20 mouse cellular contexts compared by ENCODE assay signal in the genomic region with DNA sequence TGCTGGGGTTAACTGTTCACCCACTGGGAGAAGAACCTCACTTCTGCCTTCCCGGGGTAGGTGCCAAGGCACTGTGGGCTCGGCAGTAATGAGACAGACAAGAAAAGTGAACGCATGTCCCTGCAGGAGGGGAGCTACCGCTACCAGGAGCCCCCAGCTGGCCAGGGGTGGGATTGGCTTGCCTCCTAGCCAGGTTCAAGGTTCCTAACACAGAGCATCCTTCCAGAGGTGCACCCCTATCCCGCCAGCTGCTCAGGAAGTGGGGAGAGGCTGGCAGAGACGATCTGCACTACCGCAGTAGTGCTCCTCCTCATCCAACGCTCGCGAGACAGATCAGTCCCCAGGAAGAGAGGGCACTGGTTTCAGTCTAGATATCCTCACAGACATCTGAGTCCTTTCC. TPM values are rescaled to one million over a fixed set of nuclear protein-coding genes. Genes with fewer than 3 reads are reported as not detected.
DNase-seq lines count a peak whose midpoint lies in the region; ATAC-seq lines count a peak whose summit lies in the region.
"Had no signal": no experiment of that assay in that cellular context is flagged by ENCODE, and none has a peak within 500 bp of the region (broad histone marks: within the 10 kb centered on the region; RNA-seq: fewer than 3 reads in every experiment).

No protein-coding gene starts in this region.

- ATAC-seq in heart, embryonic 12.5 days (ENCODE audit: insufficient number of reproducible peaks, low FRiP score), result no peak
- ATAC-seq: forebrain, postnatal 0 days; intestine, embryonic 15.5 days; liver, postnatal 0 days had no signal

- H3K4me3 ChIP-seq in heart, embryonic 12.5 days, result no peak overlapping the region
- no peak overlapping the region for H3K4me3 ChIP-seq in forebrain, embryonic 10.5 days
- H3K4me3 ChIP-seq: embryonic facial prominence, embryonic 15.5 days; intestine, embryonic 15.5 days; left cerebral cortex, adult 2 months; limb, embryonic 10.5 days; neural tube, embryonic 12.5 days had no signal

- 0 out of 2 replicates have a peak overlapping the region, but pooled peaks have one; percentile 9 for H3K4me2 ChIP-seq in heart, embryonic 12.5 days
- H3K4me2 ChIP-seq: embryonic facial prominence, embryonic 15.5 days; hindbrain, embryonic 14.5 days; intestine, embryonic 15.5 days; midbrain, embryonic 11.5 days; neural tube, embryonic 12.5 days had no signal

- H3K9ac ChIP-seq in heart, embryonic 12.5 days, result no peak overlapping the region
- H3K9ac ChIP-seq: embryonic facial prominence, embryonic 15.5 days; forebrain, postnatal 0 days; hindbrain, embryonic 14.5 days; intestine, embryonic 15.5 days; liver, postnatal 0 days had no signal

- H3K4me1 ChIP-seq in heart, embryonic 12.5 days (replicated peaks), result peaks cover 24% of the 10 kb centered on the region
- peaks cover 34% of the 10 kb centered on the region for H3K4me1 ChIP-seq in forebrain, embryonic 10.5 days

- no peaks in the 10 kb centered on the region for H3K36me3 ChIP-seq in heart, embryonic 12.5 days
- H3K36me3 ChIP-seq in forebrain, embryonic 10.5 days (replicated peaks), result no peaks in the 10 kb centered on the region
- H3K36me3 ChIP-seq: embryonic facial prominence, embryonic 15.5 days; intestine, embryonic 15.5 days; limb, embryonic 10.5 days; neural tube, embryonic 12.5 days had no signal

- DNase-seq in heart, adult 9 months (ENCODE audit: low spot score in 2 of 2), result no peak
- DNase-seq in thymus, postnatal 0 days (ENCODE audit: low spot score), result peak; percentile 42
- DNase-seq in thymus, adult 18-20 months, result no peak
- peak; percentile 51 for DNase-seq in induced T-regulatory cell, adult 2 months (ENCODE audit: low read depth)
- no peak for DNase-seq in left cerebral cortex, adult 11 months (ENCODE audit: low spot score)
- no peak for DNase-seq in forebrain, embryonic 10.5 days (ENCODE audit: extremely low spot score, low spot score)
- DNase-seq: adrenal gland, adult 2 months; cerebellum, adult 9-10 months; forebrain, postnatal 0 days; kidney, adult 9 months; right cerebral cortex, adult 18-20 months had no signal

- no peak overlapping the region for H3K27ac ChIP-seq in heart, embryonic 12.5 days (ENCODE audit: poor library complexity, severe bottlenecking)
- H3K27ac ChIP-seq in forebrain, embryonic 10.5 days, result no peak overlapping the region
- H3K27ac ChIP-seq: embryonic facial prominence, embryonic 15.5 days; hindbrain, embryonic 14.5 days; intestine, embryonic 15.5 days; left cerebral cortex, adult 2 months; neural tube, embryonic 12.5 days had no signal

- H3K9me3 ChIP-seq in heart, embryonic 12.5 days (replicated peaks), result peaks cover 6% of the 10 kb centered on the region; the same call in 1 of the 2 replicates
- H3K9me3 ChIP-seq in forebrain, embryonic 10.5 days, result peaks cover 6% of the 10 kb centered on the region; the same call in 1 of the 2 replicates
- H3K9me3 ChIP-seq: embryonic facial prominence, embryonic 15.5 days; intestine, embryonic 15.5 days; limb, embryonic 10.5 days had no signal

- WGBS in heart, embryonic 12.5 days, result 83% methylated on average over 10 of the region's 10 CpGs
- 87% methylated on average over 10 of the region's 10 CpGs for WGBS in forebrain, embryonic 10.5 days

- H3K27me3 ChIP-seq in heart, embryonic 12.5 days (replicated peaks), result no peaks in the 10 kb centered on the region; the same call in 1 of the 2 replicates
- H3K27me3 ChIP-seq in forebrain, embryonic 10.5 days (ENCODE audit: poor library complexity, severe bottlenecking), result peaks cover 5% of the 10 kb centered on the region; the same call in 1 of the 2 replicates
- H3K27me3 ChIP-seq: embryonic facial prominence, embryonic 15.5 days; intestine, embryonic 15.5 days; neural tube, embryonic 12.5 days had no signal

RNA-seq across cellular contexts. Expression of a gene that starts 38.4 kb away (rescaled TPM):
- 1,616 and 1,670 TPM in 2 replicates for polyA plus RNA-seq in heart, embryonic 12.5 days (2016; fragmentation: Nextera tagmentation; extraction: Ambion mirVana)
- polyA plus RNA-seq in thymus, postnatal 0 days (2015; fragmentation: Nextera tagmentation; extraction: Ambion mirVana), result 2,900 and 2,949 TPM in 2 replicates
- 2,460 and 2,659 TPM in 2 replicates for polyA plus RNA-seq in forebrain, embryonic 10.5 days (2016; fragmentation: Nextera tagmentation; extraction: Ambion mirVana)

RNA-seq across cellular contexts. Expression of a gene that starts 49.5 kb away (rescaled TPM):
- polyA plus RNA-seq in heart, embryonic 12.5 days (2016; fragmentation: Nextera tagmentation; extraction: Ambion mirVana), result 29.2 and 29.7 TPM in 2 replicates
- 15.2 and 19.5 TPM in 2 replicates for polyA plus RNA-seq in thymus, postnatal 0 days (2015; fragmentation: Nextera tagmentation; extraction: Ambion mirVana)
- 14.7 and 17.0 TPM in 2 replicates for polyA plus RNA-seq in forebrain, embryonic 10.5 days (2016; fragmentation: Nextera tagmentation; extraction: Ambion mirVana)

Comparison
In these comparisons a context has a peak if more than half of its experiments do, and no peak if none do; other contexts are left out.
1. DNase-seq: peak in thymus, postnatal 0 days (single experiment) and induced T-regulatory cell, adult 2 months (single experiment); none in heart, adult 9 months (0 of 2), thymus, adult 18-20 months (0 of 2), left cerebral cortex, adult 11 months (single experiment) and forebrain, embryonic 10.5 days (single experiment).